Mouse (Mus musculus) CH12.LX (cell line): Measurements from ENCODE around the gene Iba57. TPM values are rescaled to one million over a fixed set of nuclear protein-coding genes. Genes with fewer than 3 reads are reported as not detected.

ENCODE experiments used
- DNase-seq: peaks from one replicate; pipeline ENCODE4 v3.0.0-alpha.2; 2013; ENCODE audit errors: extremely low read depth
- H3K27ac ChIP-seq: 2 replicates; pipeline ENCODE4 v1.5.1; 2012; ENCODE audit warnings: low read depth, mild to moderate bottlenecking, control low read depth, moderate library complexity; ENCODE audit not compliant: insufficient read depth
- H3K27me3 ChIP-seq: replicated peaks from 2 replicates; pipeline ENCODE3; 2012; ENCODE audit warnings: inconsistent platforms
- H3K36me3 ChIP-seq, 2 experiments: replicated peaks in 1 of 2; 2 replicates each; pipeline versions ENCODE3 to v1.6.1; 2012; ENCODE audit warnings: inconsistent platforms in 1 of 2, low read length in 1 of 2, mild to moderate bottlenecking in 1 of 2, mixed read lengths in 1 of 2, moderate library complexity in 1 of 2; ENCODE audit not compliant: control insufficient read depth in 1 of 2, insufficient read depth in 1 of 2
- H3K4me1 ChIP-seq, 2 experiments: 2 replicates each; pipeline ENCODE4 v1.6.1; 2012; ENCODE audit warnings: inconsistent platforms in 1 of 2, moderate library complexity in 1 of 2; ENCODE audit not compliant: insufficient read depth in 2 of 2, control insufficient read depth in 1 of 2
- H3K4me2 ChIP-seq: 2 replicates; pipeline ENCODE4 v1.6.1; 2012; ENCODE audit warnings: low read depth, mild to moderate bottlenecking, control low read depth; ENCODE audit not compliant: poor library complexity, insufficient read depth, severe bottlenecking
- H3K4me3 ChIP-seq, 3 experiments: fragments of 150-350 bp in 1 of 3; sonication (generic) in 1 of 3; replicated peaks in 1 of 3; 2 replicates each; pipeline versions ENCODE3 to v1.5.1; 2011 to 2012; ENCODE audit warnings: low read depth in 2 of 3, low read length in 2 of 3, mild to moderate bottlenecking in 2 of 3, moderate library complexity in 2 of 3, control low read depth in 1 of 3, improper control_type of control experiment in 1 of 3, inconsistent platforms in 1 of 3, mixed read lengths in 1 of 3; ENCODE audit not compliant: poor library complexity in 1 of 3
- H3K79me2 ChIP-seq: replicated peaks from 2 replicates; pipeline ENCODE4 v1.6.1; 2012; ENCODE audit warnings: mild to moderate bottlenecking, moderate library complexity; ENCODE audit not compliant: control insufficient read depth, poor library complexity, insufficient read depth, severe bottlenecking; ENCODE audit errors: extremely low read depth
- H3K9ac ChIP-seq: 2 replicates; pipeline ENCODE4 v1.6.1; 2012; ENCODE audit warnings: low read depth, mild to moderate bottlenecking, control low read depth, moderate library complexity; ENCODE audit not compliant: insufficient read depth
- H3K9me3 ChIP-seq: replicated peaks from 2 replicates; pipeline ENCODE3; 2012; ENCODE audit warnings: low read length, inconsistent platforms, mixed read lengths
- CHD2 ChIP-seq: IDR thresholded peaks from 2 replicates; pipeline ENCODE4 v1.6.1; 2011; ENCODE audit warnings: low read length, improper control_type of control experiment
- CTCF ChIP-seq, 2 experiments: IDR thresholded peaks in 1 of 2; conservative IDR thresholded peaks in 1 of 2; 2 replicates each; pipeline ENCODE4 v1.5.1; 2011 to 2012; ENCODE audit warnings: low read depth in 2 of 2, low read length in 2 of 2, improper control_type of control experiment in 1 of 2, inconsistent platforms in 1 of 2, mild to moderate bottlenecking in 1 of 2, moderate library complexity in 1 of 2
- GABPA ChIP-seq: IDR thresholded peaks from 2 replicates; pipeline ENCODE4 v1.6.1; 2012; ENCODE audit warnings: low read depth, low read length, improper control_type of control experiment, inconsistent platforms; ENCODE audit not compliant: insufficient replicate concordance
- MYC ChIP-seq: IDR thresholded peaks from 2 replicates; pipeline ENCODE4 v1.6.1; 2011; ENCODE audit warnings: low read depth, mild to moderate bottlenecking, improper control_type of control experiment, low read length
- RAD21 ChIP-seq: IDR thresholded peaks from 2 replicates; pipeline ENCODE4 v1.6.1; 2011; ENCODE audit warnings: low read depth, mild to moderate bottlenecking, low read length, improper control_type of control experiment, moderate library complexity
- RCOR1 ChIP-seq: conservative IDR thresholded peaks from 2 replicates; pipeline ENCODE4 v1.6.1; 2012; ENCODE audit warnings: low read depth, mild to moderate bottlenecking, inconsistent platforms, low read length, improper control_type of control experiment
- SMC3 ChIP-seq: IDR thresholded peaks from 2 replicates; pipeline ENCODE4 v1.6.1; 2011; ENCODE audit warnings: low read depth, low read length, improper control_type of control experiment
- ZKSCAN1 ChIP-seq: IDR thresholded peaks from 2 replicates; pipeline ENCODE4 v1.6.1; 2012; ENCODE audit warnings: low read depth, inconsistent platforms, low read length, improper control_type of control experiment, borderline replicate concordance
- dilution Hi-C: fragments of 300-500 bp; cut with MboI; formaldehyde crosslinking; loops from 2 replicates; pipeline ENCODE4 v1.14.3; 2020; ENCODE audit warnings: low sequenced_read_pairs; ENCODE audit not compliant: extremely low pct_unique_long_range_greater_than_20kb, extremely low pct_ligation_motif_present
- in situ Hi-C: fragments of 300-500 bp; cut with MboI; formaldehyde crosslinking; loops from 3 replicates; pipeline ENCODE4 v1.14.3; 2019; ENCODE audit warnings: low sequenced_read_pairs, low pct_ligation_motif_present, low pct_unique_long_range_greater_than_20kb, mixed read lengths
- polyA plus RNA-seq: library from polyadenylated mRNA; unstranded; fragments of >175 nt; gene quantifications from 2 replicates; pipeline ENCODE4 v1.2.1, GENCODE M21; 2012; ENCODE audit warnings: low read depth; ENCODE audit not compliant: insufficient read length
- total RNA-seq, 2 experiments: library from RNA; depleted of rRNA; stranded (reverse); fragments of 300-350 nt in 1 of 2; fragments of >200 nt in 1 of 2; gene quantifications; 2 replicates each; pipeline ENCODE4 v1.2.3; 2012 to 2014

Iba57 gene
- total and polyA plus RNA-seq, 3 experiments, result 4.0 to 7.5 (median 4.6) TPM

- H3K4me1 ChIP-seq, result peaks cover 16 to 30% of the 10 kb centered on the region in 2 experiments
- no peak overlapping the region for H3K9ac ChIP-seq
- peaks cover 11 to 36% of the 10 kb centered on the region in 2 experiments for H3K36me3 ChIP-seq
- DNase-seq, result no peak
- H3K9me3 ChIP-seq, result no peaks in the 10 kb centered on the region
- no peak for TF ChIP-seq MYC
- no peak overlapping the region for H3K4me2 ChIP-seq
- in situ Hi-C loops, result no loop called here
- dilution Hi-C loops, result no loop called here
- no peaks in the 10 kb centered on the region for H3K27me3 ChIP-seq
- no peaks in the 10 kb centered on the region for H3K79me2 ChIP-seq
- H3K27ac ChIP-seq, result no peak overlapping the region
- no peak overlapping the region for H3K4me3 ChIP-seq
Observed at GRCm38 (mm10) chr11:59155900-59156299, 7.6 kb downstream of the Iba57 start.

GRCm38 (mm10) chr11:59154220-59154619 is 9.3 kb downstream of the Iba57 start:
- no peak overlapping the region for H3K4me3 ChIP-seq
- H3K27me3 ChIP-seq, result peaks cover 8% of the 10 kb centered on the region
- H3K9ac ChIP-seq, result no peak overlapping the region
- H3K36me3 ChIP-seq, result peaks cover 11 to 32% of the 10 kb centered on the region in 2 experiments
- dilution Hi-C loops, result no loop called here
- no peak overlapping the region for H3K4me2 ChIP-seq
- no peak for DNase-seq
- TF ChIP-seq RCOR1 (no peak), GABPA (no peak)
- peaks cover 11 to 17% of the 10 kb centered on the region in 2 experiments for H3K4me1 ChIP-seq
- no peak overlapping the region for H3K27ac ChIP-seq
- H3K9me3 ChIP-seq, result no peaks in the 10 kb centered on the region
- no peaks in the 10 kb centered on the region for H3K79me2 ChIP-seq
- in situ Hi-C loops, result no loop called here

- Histone ChIP-seq H3K4me1 (no peaks in the 10 kb centered on the region), H3K79me2 (no peaks in the 10 kb centered on the region), H3K9me3 (no peaks in the 10 kb centered on the region), H3K4me3 (no peak overlapping the region), H3K9ac (no peak overlapping the region), H3K36me3 (peaks cover 4 to 14% of the 10 kb centered on the region in 2 experiments), H3K4me2 (no peak overlapping the region), H3K27ac (no peak overlapping the region), H3K27me3 (peaks cover 17% of the 10 kb centered on the region)
- peak; percentile 71 for DNase-seq
- dilution Hi-C loops, result no loop called here
- in situ Hi-C loops, result no loop called here
- no peak for TF ChIP-seq MYC
- peak; percentile 63 for TF ChIP-seq SMC3
- peak; percentile 42 to 64; a peak in 3 of 4 replicates for TF ChIP-seq CTCF (conservative IDR thresholded peaks at IDR 0.05 in 1 of 2, IDR thresholded peaks at IDR 0.05 in 1 of 2; ENCODE audit: low read depth in 2 of 2, low read length in 2 of 2)
- 0 out of 2 replicates have a peak, but pooled peaks have one; percentile 40 for TF ChIP-seq CHD2
- TF ChIP-seq ZKSCAN1, result no peak
- peak; percentile 44 for TF ChIP-seq RAD21
Observed at GRCm38 (mm10) chr11:59151729-59152128, 11.8 kb downstream of the Iba57 start.
